Mouse (Mus musculus) kidney, adult 2 months (tissue): Measurements from ENCODE around the gene Rnf41. TPM values are rescaled to one million over a fixed set of nuclear protein-coding genes. Genes with fewer than 3 reads are reported as not detected.

ENCODE experiments used
- DNase-seq: peaks from one replicate; pipeline ENCODE4 v3.0.0; 2021
- H3K27ac ChIP-seq: fragments of 200-500 bp; 2 replicates; pipeline ENCODE4 v1.5.1; 2012; ENCODE audit warnings: low read depth, low read length, control low read depth, inconsistent platforms; ENCODE audit not compliant: insufficient read depth
- H3K27me3 ChIP-seq: fragments of 200-500 bp; replicated peaks from 2 replicates; pipeline ENCODE4 v1.6.1; 2012; ENCODE audit warnings: mild to moderate bottlenecking, moderate library complexity, low read length, inconsistent platforms; ENCODE audit not compliant: control insufficient read depth, insufficient read depth
- H3K36me3 ChIP-seq: fragments of 200-500 bp; 2 replicates; pipeline ENCODE4 v1.6.1; 2012; ENCODE audit warnings: mild to moderate bottlenecking, moderate library complexity, low read length, inconsistent platforms; ENCODE audit not compliant: control insufficient read depth, insufficient read depth
- H3K4me1 ChIP-seq: fragments of 200-500 bp; 2 replicates; pipeline ENCODE4 v1.6.1; 2011; ENCODE audit warnings: low read length; ENCODE audit not compliant: control insufficient read depth, insufficient read depth
- H3K4me3 ChIP-seq: fragments of 200-500 bp; 2 replicates; pipeline ENCODE4 v1.5.1; 2011; ENCODE audit warnings: mild to moderate bottlenecking, low read depth, low read length, control low read depth; ENCODE audit not compliant: insufficient read depth
- CTCF ChIP-seq: fragments of 200-500 bp; conservative IDR thresholded peaks from 2 replicates; pipeline ENCODE4 v1.5.1; 2011; ENCODE audit warnings: low read depth, mild to moderate bottlenecking, control low read depth, low read length, moderate library complexity, mixed read lengths; ENCODE audit not compliant: insufficient read depth, insufficient read length
- POLR2A ChIP-seq: fragments of 200-500 bp; IDR thresholded peaks from one replicate; pipeline ENCODE4 v1.6.1; 2011; ENCODE audit warnings: low read depth, low read length, control low read depth
- WGBS: fragments of 180-500 bp; shearing (Covaris S2); methylation state at CpG from one replicate; pipeline ENCODE4 v1.1.7; 2018; 5-methylcytosine and 5-hydroxymethylcytosine counted together
- polyA plus RNA-seq: library from polyadenylated mRNA; depleted of rRNA; stranded (reverse); fragments of >200 nt; gene quantifications from 2 replicates; pipeline ENCODE4 v1.2.3, GENCODE M21; 2012

Rnf41 gene
- polyA plus RNA-seq, 1 experiment, result 19.6 TPM

DNA sequence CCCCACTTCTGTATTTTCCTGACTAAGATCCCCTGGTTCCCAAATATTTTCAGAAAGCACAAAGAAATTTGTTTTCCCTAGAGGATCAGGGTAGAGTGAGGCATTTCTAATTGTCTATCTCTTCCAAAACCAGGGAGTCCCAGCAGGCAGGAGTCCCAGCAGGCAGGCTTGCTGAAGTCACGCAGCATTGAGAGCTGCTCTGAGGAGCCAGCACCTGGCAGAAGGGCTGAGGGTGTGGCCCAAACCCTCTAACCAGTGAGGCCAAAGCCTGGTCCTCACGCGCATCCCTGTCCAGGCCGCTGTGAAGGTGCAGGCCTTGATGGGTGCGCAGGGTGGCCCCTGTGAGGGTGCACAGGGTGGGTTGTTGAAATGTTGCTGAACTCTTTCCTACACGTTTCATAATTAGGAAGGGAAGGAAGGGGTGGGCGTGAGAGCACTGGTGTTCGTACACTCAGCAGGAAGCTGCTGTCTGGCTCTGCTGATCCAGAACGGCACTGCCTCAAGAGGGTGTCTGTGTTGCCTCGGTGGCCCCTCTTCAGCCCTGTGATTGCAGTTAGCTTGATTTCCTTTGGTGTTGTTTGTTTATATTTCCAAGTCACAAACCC, 27.3 kb downstream of the Rnf41 start:
- Histone ChIP-seq H3K27me3 (no peaks in the 10 kb centered on the region), H3K4me1 (peaks cover 9% of the 10 kb centered on the region), H3K36me3 (peaks cover 8% of the 10 kb centered on the region; the same call in 1 of the 2 replicates), H3K4me3 (no peak overlapping the region), H3K27ac (peak overlapping the region; percentile 54; the same call in 1 of the 2 replicates)
- TF ChIP-seq CTCF (no peak), POLR2A (no peak)
- 50% methylated on average over 10 of the region's 10 CpGs for WGBS
- peak; percentile 43 for DNase-seq

DNA sequence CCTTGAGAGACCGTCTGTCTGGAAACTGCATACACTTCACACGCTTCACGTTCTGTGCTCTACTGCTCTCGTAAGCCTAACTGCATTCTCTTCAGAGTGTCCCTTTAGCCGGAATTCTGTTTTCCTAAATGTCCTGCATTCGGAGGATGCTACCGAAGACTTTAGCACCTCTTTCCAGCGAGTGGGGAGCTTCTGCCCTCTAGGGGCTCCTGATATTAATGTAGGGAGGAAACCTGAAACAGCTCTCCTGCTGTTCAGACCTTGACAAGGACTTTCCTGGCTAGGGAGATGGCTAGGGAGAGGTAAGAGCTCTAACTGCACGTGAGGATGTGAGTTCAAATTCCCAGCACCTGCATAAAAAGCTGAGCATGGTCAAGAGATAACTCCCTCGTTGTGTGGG, 28.9 kb downstream of the Rnf41 start:
- H3K36me3 ChIP-seq, result peaks cover 8% of the 10 kb centered on the region; the same call in 1 of the 2 replicates
- peaks cover under 1% of the 10 kb centered on the region for H3K4me1 ChIP-seq
- peak; percentile 47 for DNase-seq
- peak overlapping the region; percentile 69; the same call in 1 of the 2 replicates for H3K27ac ChIP-seq
- H3K4me3 ChIP-seq, result no peak overlapping the region
- TF ChIP-seq CTCF (peak; percentile 61), POLR2A (no peak)
- no peaks in the 10 kb centered on the region for H3K27me3 ChIP-seq
- 22% methylated on average over 10 of the region's 10 CpGs for WGBS

DNA sequence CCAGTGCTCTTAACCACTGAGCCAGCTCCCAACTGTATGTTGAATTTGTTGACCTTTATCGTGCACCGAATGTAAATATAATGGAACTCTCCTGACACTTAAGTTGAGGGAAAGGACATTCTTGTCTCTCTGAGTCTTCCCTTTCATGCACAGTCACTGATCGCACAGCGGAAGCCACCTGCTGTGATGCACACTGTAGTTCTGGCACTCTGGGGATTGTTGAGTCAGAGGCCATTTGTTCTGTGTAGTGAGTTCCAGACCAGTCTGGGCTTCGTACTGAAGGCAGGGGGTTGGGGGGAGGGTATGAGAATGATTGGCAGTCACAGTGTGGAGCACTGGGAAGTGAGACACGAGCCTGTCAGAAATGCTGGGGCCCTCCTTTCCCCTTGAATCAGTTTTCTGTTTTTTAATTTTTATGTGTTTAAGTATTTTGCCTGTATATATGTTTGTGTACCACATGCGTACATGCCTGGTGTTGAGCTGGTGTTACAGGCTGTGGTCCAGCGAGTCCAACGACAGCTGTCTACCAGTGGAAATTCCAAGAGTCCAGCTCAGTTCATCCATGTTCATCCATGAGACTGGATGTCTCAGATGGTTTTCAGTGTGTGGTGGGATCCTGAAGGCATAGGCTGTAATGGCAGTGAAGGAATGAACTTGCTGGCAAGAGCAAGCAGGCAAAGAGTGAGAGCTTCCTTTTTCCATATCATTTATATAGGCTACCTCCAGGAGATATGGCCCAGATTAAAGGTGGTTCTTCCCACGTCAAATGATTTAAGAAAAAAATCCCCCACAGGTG, 30.1 kb downstream of the Rnf41 start:
- H3K4me3 ChIP-seq, result no peak overlapping the region
- H3K27ac ChIP-seq, result no peak overlapping the region
- no peak for DNase-seq
- H3K27me3 ChIP-seq, result no peaks in the 10 kb centered on the region
- H3K36me3 ChIP-seq, result peaks cover 8% of the 10 kb centered on the region; the same call in 1 of the 2 replicates
- H3K4me1 ChIP-seq, result no peaks in the 10 kb centered on the region
- TF ChIP-seq CTCF (no peak), POLR2A (no peak)
- 90% methylated on average over 10 of the region's 10 CpGs for WGBS

DNA sequence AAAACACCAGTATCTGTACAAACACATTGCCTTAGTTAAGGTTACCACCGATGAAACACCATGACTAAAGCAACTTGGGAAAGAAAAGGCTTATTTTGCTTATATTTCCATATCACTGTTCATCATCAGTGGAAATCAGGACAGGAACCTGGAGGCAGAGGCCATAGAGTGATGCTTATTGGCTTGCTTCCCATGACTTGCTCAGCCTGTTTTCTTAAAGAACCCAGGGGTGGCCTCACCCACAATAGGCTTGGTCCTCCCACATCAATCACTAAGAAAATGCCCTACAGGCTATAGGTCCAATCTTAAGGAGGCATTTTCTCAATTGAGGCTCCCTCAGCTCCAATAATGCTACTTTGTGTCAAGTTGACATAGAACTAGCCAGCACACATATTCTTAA, 31.3 kb downstream of the Rnf41 start:
- TF ChIP-seq POLR2A (no peak), CTCF (no peak)
- no peaks in the 10 kb centered on the region for H3K4me1 ChIP-seq
- WGBS, result 82% methylated on average over 1 of the region's 1 CpGs
- no peaks in the 10 kb centered on the region for H3K27me3 ChIP-seq
- 0 out of 2 replicates have a peak, but pooled peaks cover 4% of the 10 kb centered on the region for H3K36me3 ChIP-seq
- DNase-seq, result no peak
- H3K4me3 ChIP-seq, result no peak overlapping the region
- no peak overlapping the region for H3K27ac ChIP-seq

DNA sequence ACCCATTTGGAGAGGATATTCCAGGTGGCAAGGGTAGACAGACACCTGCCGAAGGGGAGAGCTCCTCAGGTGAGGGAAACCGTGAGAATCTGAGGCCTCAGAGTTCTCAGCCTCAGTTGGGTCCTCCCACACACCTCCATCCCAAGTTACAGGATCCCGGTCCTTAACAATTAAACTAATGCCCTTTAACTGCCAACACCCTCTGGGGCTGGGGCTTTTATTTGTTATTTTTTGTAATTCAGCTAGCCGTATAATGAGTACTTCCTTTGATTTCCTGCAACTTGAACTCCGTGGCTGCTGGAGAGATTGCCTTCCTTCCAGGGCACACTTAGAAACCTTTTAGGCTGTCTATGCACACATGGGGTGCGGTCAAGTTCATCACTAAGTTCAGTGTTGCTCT, 32.9 kb downstream of the Rnf41 start:
- no peaks in the 10 kb centered on the region for H3K4me1 ChIP-seq
- TF ChIP-seq CTCF (no peak), POLR2A (no peak)
- H3K4me3 ChIP-seq, result no peak overlapping the region
- WGBS, result 20% methylated on average over 6 of the region's 6 CpGs
- no peaks in the 10 kb centered on the region for H3K27me3 ChIP-seq
- no peak for DNase-seq
- H3K36me3 ChIP-seq, result no peaks in the 10 kb centered on the region
- H3K27ac ChIP-seq, result no peak overlapping the region

DNA sequence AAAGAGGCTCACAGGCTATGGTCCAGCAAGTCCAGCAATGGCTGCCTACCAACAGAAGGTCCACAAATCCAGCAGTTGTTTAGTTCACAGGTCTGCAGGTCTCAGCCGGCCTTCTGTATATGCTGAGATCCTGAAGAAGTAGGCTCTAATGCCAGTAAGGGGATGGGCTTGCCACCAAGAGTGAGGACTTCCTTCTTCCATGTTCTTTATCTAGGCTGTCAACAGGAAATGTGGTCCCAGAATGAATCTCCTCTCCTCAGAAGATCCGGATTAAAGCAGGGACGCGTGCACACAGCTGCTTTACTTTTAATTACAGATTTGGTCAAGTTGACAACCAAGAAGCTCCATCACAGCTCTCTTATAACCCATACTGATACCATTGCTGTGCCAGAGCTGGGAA, 34.0 kb downstream of the Rnf41 start:
- peak; percentile 40 for DNase-seq
- H3K27ac ChIP-seq, result no peak overlapping the region
- 72% methylated on average over 4 of the region's 4 CpGs for WGBS

DNA sequence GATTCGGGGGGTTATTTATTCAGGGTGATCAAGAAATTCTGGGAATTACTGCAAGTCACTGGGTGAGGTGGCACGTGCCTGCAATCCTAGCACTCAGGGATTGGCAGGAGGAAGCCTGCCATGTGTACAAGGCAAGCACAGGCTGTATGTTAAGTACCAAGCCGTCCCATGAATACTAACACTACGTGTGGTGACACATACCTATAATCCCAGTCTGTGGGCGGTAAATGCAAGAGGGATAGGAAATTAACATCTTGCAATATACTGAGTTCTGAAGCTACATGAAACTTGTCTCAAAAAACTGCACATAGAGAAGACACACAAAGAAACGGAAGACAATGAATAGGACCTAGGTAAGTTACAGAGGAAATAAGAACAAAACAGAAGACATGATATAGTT, 39.6 kb downstream of the Rnf41 start:
- Histone ChIP-seq H3K4me1 (no peaks in the 10 kb centered on the region; the same call in 1 of the 2 replicates), H3K36me3 (no peaks in the 10 kb centered on the region), H3K4me3 (no peak overlapping the region), H3K27me3 (no peaks in the 10 kb centered on the region), H3K27ac (no peak overlapping the region)
- no peak for TF ChIP-seq POLR2A
- TF ChIP-seq CTCF, result no peak
- 88% methylated on average over 6 of the region's 6 CpGs for WGBS
- no peak for DNase-seq

More for the DNA sequence above, 34.0 kb downstream of the Rnf41 start:
- no peak overlapping the region for H3K4me3 ChIP-seq
- no peaks in the 10 kb centered on the region for H3K4me1 ChIP-seq
- H3K36me3 ChIP-seq, result no peaks in the 10 kb centered on the region
- TF ChIP-seq CTCF (no peak), POLR2A (no peak)
- H3K27me3 ChIP-seq, result no peaks in the 10 kb centered on the region
